Mouse (Mus musculus) brain, embryonic 14.5 days (tissue): Measurements from ENCODE around the gene Chchd1.

Experiments
- CTCF ChIP-seq: fragments of 200-500 bp; IDR thresholded peaks from 2 replicates; pipeline ENCODE4 v1.5.1; 2012; ENCODE audit warnings: inconsistent platforms, mild to moderate bottlenecking, moderate library complexity, borderline replicate concordance; ENCODE audit not compliant: insufficient read depth, insufficient read length; ENCODE audit errors: extremely low read depth
- POLR2A ChIP-seq: fragments of 200-500 bp; IDR thresholded peaks from 2 replicates; pipeline ENCODE4 v1.6.1; 2012; ENCODE audit warnings: mild to moderate bottlenecking, inconsistent platforms, borderline replicate concordance; ENCODE audit not compliant: poor library complexity, insufficient read depth, insufficient read length, severe bottlenecking; ENCODE audit errors: extremely low read depth

DNA sequence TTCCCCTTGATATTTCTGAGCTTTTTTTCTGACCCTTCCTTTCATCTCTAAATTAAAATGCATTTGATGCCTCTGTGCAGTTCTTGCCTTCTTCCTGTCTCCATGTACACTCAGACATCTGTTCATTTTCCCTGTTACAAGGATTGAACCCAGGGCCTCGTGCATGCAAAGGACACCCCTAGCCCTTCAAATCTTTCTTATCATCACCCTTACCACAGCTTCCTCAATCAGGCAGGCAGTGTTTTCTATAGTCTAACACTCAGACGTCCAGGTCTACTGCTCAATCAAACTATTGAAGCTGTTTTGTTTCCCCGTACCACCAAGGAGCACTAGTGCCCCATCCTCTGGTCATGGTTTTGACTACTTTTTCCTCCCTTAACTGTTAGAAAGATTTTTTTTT, 51.0 kb downstream of the Chchd1 start:
- TF ChIP-seq POLR2A (no peak), CTCF (no peak)
